Mouse (Mus musculus) liver, embryonic 12.5 days (tissue): ENCODE data around the gene Pptc7. TPM values are rescaled to one million over a fixed set of nuclear protein-coding genes. Genes with fewer than 3 reads are reported as not detected.

Experiments used
- ATAC-seq: fragments of 200-750 bp; cut with Nextera tagmentation; 2 replicates; pipeline ENCODE4 v1.8.0; 2017; ENCODE audit warnings: moderate number of reproducible peaks, mild to moderate bottlenecking, moderate library complexity
- H3K27ac ChIP-seq: fragments of 300-500 bp; sonication (generic); 2 replicates; pipeline ENCODE4 v1.5.1; 2016; ENCODE audit warnings: mild to moderate bottlenecking
- H3K27me3 ChIP-seq: fragments of 300-500 bp; sonication (generic); replicated peaks from 2 replicates; pipeline ENCODE4 v1.6.1; 2016; ENCODE audit warnings: mild to moderate bottlenecking, moderate library complexity
- H3K36me3 ChIP-seq: fragments of 300-500 bp; sonication (generic); 2 replicates; pipeline ENCODE4 v1.6.1; 2016; ENCODE audit warnings: mild to moderate bottlenecking, moderate library complexity
- H3K4me1 ChIP-seq: fragments of 300-500 bp; sonication (generic); 2 replicates; pipeline ENCODE4 v1.6.1; 2016
- H3K4me2 ChIP-seq: fragments of 300-500 bp; sonication (generic); 2 replicates; pipeline ENCODE4 v1.6.1; 2016; ENCODE audit warnings: mild to moderate bottlenecking, moderate library complexity
- H3K4me3 ChIP-seq: fragments of 300-500 bp; sonication (generic); 2 replicates; pipeline ENCODE4 v1.5.1; 2016; ENCODE audit warnings: mild to moderate bottlenecking, moderate library complexity
- H3K9ac ChIP-seq: fragments of 300-500 bp; sonication (generic); 2 replicates; pipeline ENCODE4 v1.6.1; 2016; ENCODE audit warnings: mild to moderate bottlenecking, moderate library complexity
- H3K9me3 ChIP-seq: fragments of 300-500 bp; sonication (generic); replicated peaks from 2 replicates; pipeline ENCODE4 v1.6.1; 2016; ENCODE audit warnings: mild to moderate bottlenecking, moderate library complexity
- WGBS: fragments of 180-500 bp; shearing (Covaris S2); methylation state at CpG from one replicate; pipeline ENCODE4 v1.1.7; 2016; ENCODE audit not compliant: insufficient replicate concordance; 5-methylcytosine and 5-hydroxymethylcytosine counted together
- polyA plus RNA-seq: library from polyadenylated mRNA; unstranded; fragments of >200 nt; fragmentation: Nextera tagmentation; extraction: Ambion mirVana; gene quantifications from 2 replicates; pipeline ENCODE4 v1.2.1, GENCODE M21; 2016

Gene Pptc7
- polyA plus RNA-seq, 1 experiment from 2014 or later = 6.8 TPM

GRCm38 (mm10) chr5:122247934-122248333 is 36.2 kb upstream of the Pptc7 start:
- H3K9me3 ChIP-seq = no peaks in the 10 kb centered on the region
- H3K4me2 ChIP-seq = no peak overlapping the region
- H3K27me3 ChIP-seq = no peaks in the 10 kb centered on the region
- no peak overlapping the region for H3K9ac ChIP-seq
- peaks cover 10% of the 10 kb centered on the region; the same call in 1 of the 2 replicates for H3K36me3 ChIP-seq
- 81% methylated on average over 7 of the region's 7 CpGs for WGBS
- H3K4me3 ChIP-seq = no peak overlapping the region
- no peak for ATAC-seq
- H3K27ac ChIP-seq = no peak overlapping the region
- H3K4me1 ChIP-seq = no peaks in the 10 kb centered on the region

- Histone ChIP-seq H3K9ac (no peak overlapping the region), H3K4me1 (no peaks in the 10 kb centered on the region), H3K27ac (no peak overlapping the region), H3K36me3 (peaks cover 14% of the 10 kb centered on the region; the same call in 1 of the 2 replicates), H3K27me3 (no peaks in the 10 kb centered on the region), H3K4me3 (no peak overlapping the region), H3K4me2 (no peak overlapping the region), H3K9me3 (no peaks in the 10 kb centered on the region)
- 72% methylated on average over 4 of the region's 4 CpGs for WGBS
- ATAC-seq = no peak
These were observed 34.9 kb upstream of the Pptc7 start for GRCm38 (mm10) chr5:122249281-122249680.

GRCm38 (mm10) chr5:122251895-122252606 is 32.1 kb upstream of the Pptc7 start:
- Histone ChIP-seq H3K4me2 (no peak overlapping the region), H3K9me3 (no peaks in the 10 kb centered on the region), H3K27ac (no peak overlapping the region), H3K36me3 (peaks cover 39% of the 10 kb centered on the region), H3K27me3 (no peaks in the 10 kb centered on the region), H3K9ac (no peak overlapping the region), H3K4me1 (no peaks in the 10 kb centered on the region), H3K4me3 (no peak overlapping the region)
- WGBS = 90% methylated on average over 17 of the region's 17 CpGs
- ATAC-seq = no peak

GRCm38 (mm10) chr5:122258027-122258741 is 26.0 kb upstream of the Pptc7 start:
- H3K27me3 ChIP-seq = no peaks in the 10 kb centered on the region
- peaks cover 42% of the 10 kb centered on the region for H3K36me3 ChIP-seq
- H3K4me2 ChIP-seq = no peak overlapping the region
- no peak overlapping the region for H3K27ac ChIP-seq
- no peak overlapping the region for H3K4me3 ChIP-seq
- no peak overlapping the region for H3K9ac ChIP-seq
- 57% methylated on average over 6 of the region's 6 CpGs for WGBS
- peaks cover 16% of the 10 kb centered on the region for H3K4me1 ChIP-seq
- H3K9me3 ChIP-seq = no peaks in the 10 kb centered on the region
- ATAC-seq = no peak

- ATAC-seq = no peak
- Histone ChIP-seq H3K4me2 (peak overlapping the region; percentile 12; the same call in 1 of the 2 replicates), H3K27me3 (no peaks in the 10 kb centered on the region), H3K4me1 (peaks cover 30% of the 10 kb centered on the region), H3K36me3 (peaks cover 13% of the 10 kb centered on the region), H3K9ac (no peak overlapping the region), H3K27ac (0 out of 2 replicates have a peak overlapping the region, but pooled peaks have one; percentile 2), H3K4me3 (no peak overlapping the region), H3K9me3 (no peaks in the 10 kb centered on the region)
- WGBS = 35% methylated on average over 7 of the region's 7 CpGs
These were observed 22.1 kb upstream of the Pptc7 start for GRCm38 (mm10) chr5:122262104-122262503.

- Histone ChIP-seq H3K4me1 (peaks cover 30% of the 10 kb centered on the region), H3K27me3 (no peaks in the 10 kb centered on the region), H3K4me3 (peak within 1 kb of the TSS; percentile 67), H3K9me3 (no peaks in the 10 kb centered on the region), H3K36me3 (peaks cover 4% of the 10 kb centered on the region; the same call in 1 of the 2 replicates), H3K4me2 (peak within 1 kb of the TSS; percentile 79), H3K9ac (peak within 1 kb of the TSS; percentile 71), H3K27ac (peak within 1 kb of the TSS; percentile 55)
- WGBS = 2% methylated on average over 49 of the region's 49 CpGs
- peak; percentile 98 for ATAC-seq
These were observed 19.9 kb upstream of the Pptc7 start, which contains the start of gene Tctn1 for GRCm38 (mm10) chr5:122263933-122264905. Gene Tctn1, minus strand, starts transcription at chr5:122264460.

- WGBS = 44% methylated on average over 3 of the region's 3 CpGs
These were observed 19.0 kb upstream of the Pptc7 start for GRCm38 (mm10) chr5:122265187-122265586.

GRCm38 (mm10) chr5:122265942-122266341 is 18.2 kb upstream of the Pptc7 start:
- Histone ChIP-seq H3K4me2 (no peak overlapping the region), H3K4me3 (no peak overlapping the region), H3K27me3 (no peaks in the 10 kb centered on the region), H3K4me1 (peaks cover 30% of the 10 kb centered on the region), H3K27ac (no peak overlapping the region), H3K36me3 (no peaks in the 10 kb centered on the region), H3K9me3 (no peaks in the 10 kb centered on the region), H3K9ac (no peak overlapping the region)
- ATAC-seq = no peak
- 78% methylated on average over 2 of the region's 2 CpGs for WGBS

More at GRCm38 (mm10) chr5:122265187-122265586, 19.0 kb upstream of the Pptc7 start:
- Histone ChIP-seq H3K4me2 (peak overlapping the region; percentile 79), H3K4me3 (peak overlapping the region; percentile 67; the same call in 1 of the 2 replicates), H3K9me3 (no peaks in the 10 kb centered on the region), H3K9ac (peak overlapping the region; percentile 40; the same call in 1 of the 2 replicates), H3K27ac (peak overlapping the region; percentile 45), H3K27me3 (no peaks in the 10 kb centered on the region), H3K36me3 (no peaks in the 10 kb centered on the region), H3K4me1 (peaks cover 30% of the 10 kb centered on the region)
- no peak for ATAC-seq

- Histone ChIP-seq H3K4me2 (no peak overlapping the region), H3K4me1 (peaks cover 22% of the 10 kb centered on the region), H3K9me3 (no peaks in the 10 kb centered on the region), H3K4me3 (no peak overlapping the region), H3K27me3 (no peaks in the 10 kb centered on the region), H3K36me3 (no peaks in the 10 kb centered on the region), H3K9ac (no peak overlapping the region), H3K27ac (no peak overlapping the region)
- WGBS = 44% methylated on average over 7 of the region's 7 CpGs
- ATAC-seq = no peak
These were observed 17.0 kb upstream of the Pptc7 start for GRCm38 (mm10) chr5:122267136-122267535.

GRCm38 (mm10) chr5:122267899-122268298 is 16.3 kb upstream of the Pptc7 start:
- Histone ChIP-seq H3K27me3 (no peaks in the 10 kb centered on the region), H3K27ac (no peak overlapping the region), H3K36me3 (no peaks in the 10 kb centered on the region), H3K9ac (no peak overlapping the region), H3K9me3 (no peaks in the 10 kb centered on the region), H3K4me3 (no peak overlapping the region), H3K4me1 (peaks cover 15% of the 10 kb centered on the region), H3K4me2 (no peak overlapping the region)
- no peak for ATAC-seq
- WGBS = 15% methylated on average over 5 of the region's 5 CpGs

GRCm38 (mm10) chr5:122268858-122269604 is 15.1 kb upstream of the Pptc7 start:
- Histone ChIP-seq H3K4me1 (peaks cover 6% of the 10 kb centered on the region), H3K9ac (no peak overlapping the region), H3K4me2 (no peak overlapping the region), H3K4me3 (no peak overlapping the region), H3K36me3 (no peaks in the 10 kb centered on the region), H3K27ac (no peak overlapping the region), H3K9me3 (no peaks in the 10 kb centered on the region), H3K27me3 (no peaks in the 10 kb centered on the region)
- 62% methylated on average over 12 of the region's 12 CpGs for WGBS
- no peak for ATAC-seq
